Mouse (Mus musculus): ENCODE results near the gene Lef1.
A peak's percentile ranks its signal among the peaks of the same experiment; 100 is the strongest.

Gene Lef1

DNA sequence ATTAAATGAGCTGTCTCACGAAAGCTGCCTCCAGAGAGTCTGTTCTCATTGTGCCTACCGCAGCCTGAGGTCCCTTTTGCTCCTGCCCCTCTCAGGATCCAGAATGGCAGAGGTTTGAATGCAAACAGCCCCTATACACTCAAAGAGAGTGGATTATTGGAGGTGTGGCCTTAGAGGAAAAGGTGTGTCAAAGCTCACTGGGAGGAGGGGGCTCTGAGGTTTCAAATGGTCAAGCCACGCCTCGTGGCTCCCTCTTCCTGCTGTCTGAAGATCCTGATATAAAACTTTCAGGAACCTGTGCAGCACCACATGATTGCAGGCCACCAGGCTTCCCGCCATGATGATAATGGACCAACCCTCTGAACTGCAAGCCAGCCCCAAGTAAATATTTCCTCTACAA lies 137.6 kb downstream of the Lef1 start:
- no peak for DNase-seq (ENCODE audit: low read depth, low spot score)

GRCm38 (mm10) chr3:131248444-131248843 lies 138.2 kb downstream of the Lef1 start:
- DNase-seq (ENCODE audit: low read depth, low spot score) = no peak

GRCm38 (mm10) chr3:131250283-131250682 lies 140.0 kb downstream of the Lef1 start:
- DNase-seq (ENCODE audit: low read depth, low spot score) = no peak

- no peak for DNase-seq (ENCODE audit: low read depth, low spot score)
These were observed 140.7 kb downstream of the Lef1 start for GRCm38 (mm10) chr3:131250978-131251377.

DNA sequence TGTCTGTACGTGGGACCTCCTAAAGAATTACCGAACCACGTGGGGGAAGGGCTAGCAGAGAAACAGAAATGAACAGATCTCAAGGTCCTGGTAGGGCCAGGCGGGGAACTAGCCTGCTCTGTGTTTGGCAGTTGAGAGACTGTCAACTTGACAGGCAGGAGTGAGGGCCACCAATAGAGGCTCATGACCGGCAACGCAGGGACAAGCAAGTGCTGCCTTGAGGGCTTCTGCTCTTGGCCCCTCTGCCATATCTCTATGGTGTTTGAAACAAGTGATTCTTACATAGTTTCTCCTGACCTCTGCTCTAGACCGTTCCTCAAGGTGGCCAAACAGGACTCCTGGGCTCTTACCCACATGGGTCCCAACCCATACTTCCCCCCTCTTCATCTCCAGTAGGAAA lies 141.3 kb downstream of the Lef1 start:
- no peak for DNase-seq (ENCODE audit: low read depth, low spot score)

GRCm38 (mm10) chr3:131254991-131255390 lies 144.7 kb downstream of the Lef1 start:
- no peak for DNase-seq (ENCODE audit: low read depth, low spot score)

- DNase-seq (ENCODE audit: low read depth, low spot score) = no peak
These were observed 145.2 kb downstream of the Lef1 start for GRCm38 (mm10) chr3:131255399-131255981.

DNA sequence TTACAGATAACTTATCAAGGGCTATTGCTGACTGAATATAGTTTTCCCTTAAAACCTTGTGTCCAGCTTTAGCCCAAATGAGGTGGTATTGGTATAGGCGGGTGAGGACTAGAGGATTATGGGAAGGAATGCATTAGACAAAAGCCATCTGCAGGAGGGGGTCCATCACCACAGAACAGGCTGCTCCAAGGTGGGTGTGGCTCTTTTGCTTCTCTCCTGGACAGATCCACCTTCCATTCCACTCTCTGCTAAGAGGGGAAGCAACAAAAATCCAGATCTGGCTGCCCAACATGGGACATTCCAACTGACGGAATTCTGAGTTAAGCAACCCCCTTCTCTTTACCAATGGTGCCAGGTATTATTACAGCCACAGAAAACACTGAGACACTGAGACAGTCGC lies 148.7 kb downstream of the Lef1 start:
- DNase-seq (ENCODE audit: low read depth, low spot score) = no peak

DNA sequence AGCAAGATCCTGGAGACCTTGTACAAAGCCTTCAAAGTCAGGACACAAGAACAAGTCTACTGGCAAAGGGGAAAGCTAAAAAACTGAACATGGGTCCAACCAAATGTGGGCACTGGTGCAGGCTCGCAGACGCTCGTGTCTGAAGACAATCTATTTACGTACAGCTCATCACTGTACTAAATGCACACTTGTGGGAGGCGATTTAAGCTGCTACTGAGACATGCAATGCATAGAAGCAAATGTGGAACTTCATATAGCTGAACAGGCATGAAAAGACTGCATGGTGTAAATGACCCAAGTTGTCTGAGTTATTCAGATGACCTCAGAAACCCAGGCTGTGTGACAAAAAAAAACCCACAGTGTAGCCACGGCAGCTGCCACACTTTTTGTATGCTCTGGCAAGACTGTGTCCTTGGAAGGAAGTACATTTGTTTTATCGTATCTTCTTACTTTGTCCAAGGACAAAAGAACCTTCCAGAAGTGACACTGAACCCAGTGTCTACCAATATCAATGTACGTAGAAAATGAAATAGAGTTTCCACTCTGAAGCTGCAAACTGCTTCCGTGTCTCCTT lies 149.2 kb downstream of the Lef1 start:
- no peak for DNase-seq (ENCODE audit: low read depth, low spot score)

DNA sequence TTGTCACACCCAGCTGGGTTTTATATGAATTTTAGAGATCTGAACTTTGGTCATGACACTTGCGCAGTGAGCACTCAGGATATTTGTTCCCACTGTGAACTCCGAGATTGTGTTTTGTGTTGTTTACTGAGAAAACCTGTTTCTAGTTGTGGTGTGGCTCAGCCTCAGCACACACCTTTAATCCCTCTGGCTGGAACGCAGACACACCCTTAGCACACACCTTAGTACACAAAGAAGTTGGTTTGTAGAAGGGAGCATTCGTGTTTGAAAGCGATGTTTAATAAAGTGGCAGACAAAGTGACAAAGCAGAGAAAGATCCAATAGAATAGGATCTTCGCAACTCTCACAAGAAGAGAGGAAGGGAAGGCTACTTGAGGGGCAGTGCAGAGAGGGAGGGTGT lies 150.1 kb downstream of the Lef1 start:
- DNase-seq (ENCODE audit: low read depth, low spot score) = no peak

DNA sequence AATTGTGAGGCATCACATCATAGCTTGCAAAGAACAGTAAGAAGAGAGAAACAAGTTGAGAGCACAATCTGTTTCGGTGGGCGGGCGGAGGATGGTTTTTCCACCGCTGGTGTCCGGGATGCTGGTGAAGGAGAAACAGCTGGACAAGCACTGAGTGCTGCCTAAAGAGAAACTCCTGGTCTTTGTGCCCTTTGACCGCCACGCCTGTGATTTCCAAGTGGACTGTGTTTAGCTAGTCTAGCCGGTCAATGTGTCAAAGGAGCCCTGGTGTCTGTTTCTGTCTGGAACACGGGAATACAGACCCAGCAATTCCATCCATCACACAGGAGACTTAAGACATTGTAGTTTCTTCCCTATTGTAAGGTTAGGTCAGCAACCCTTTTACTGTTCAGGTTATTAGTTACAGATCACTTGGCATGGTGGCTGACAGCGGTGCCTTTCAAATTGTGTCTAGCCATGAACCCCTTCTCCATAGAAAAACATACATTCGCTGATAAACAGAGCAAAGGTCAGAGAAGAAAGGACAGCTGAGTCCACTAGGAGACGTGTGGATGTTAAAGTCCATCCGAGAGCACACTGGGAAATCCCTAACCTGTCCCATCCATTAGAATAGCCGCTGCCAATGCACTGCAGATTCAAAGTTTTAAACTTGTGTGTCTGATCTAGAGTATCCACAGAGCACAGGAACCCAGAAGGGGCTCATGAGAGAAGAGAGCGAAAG lies 153.7 kb downstream of the Lef1 start:
- no peak for DNase-seq (ENCODE audit: low read depth, low spot score)

DNA sequence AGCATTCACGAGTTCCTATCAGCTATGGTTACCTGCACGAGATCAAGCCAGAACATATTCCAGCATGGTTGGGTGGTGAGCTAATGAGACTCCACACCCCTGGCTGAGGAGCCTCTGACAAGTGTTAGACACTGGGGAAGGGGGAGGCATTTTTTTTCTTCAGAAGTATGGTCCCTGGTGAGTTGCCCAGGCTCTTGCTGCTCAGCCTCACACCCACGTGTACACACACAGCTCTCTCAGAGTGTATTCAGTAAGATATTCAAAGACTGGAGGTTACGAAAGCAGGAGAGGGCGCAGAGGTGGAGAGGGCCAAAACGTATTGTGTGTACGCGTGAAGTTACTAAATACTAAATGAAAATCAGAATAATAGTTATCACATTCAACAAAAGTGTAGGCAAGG lies 155.2 kb downstream of the Lef1 start:
- no peak for DNase-seq (ENCODE audit: low read depth, low spot score)

DNA sequence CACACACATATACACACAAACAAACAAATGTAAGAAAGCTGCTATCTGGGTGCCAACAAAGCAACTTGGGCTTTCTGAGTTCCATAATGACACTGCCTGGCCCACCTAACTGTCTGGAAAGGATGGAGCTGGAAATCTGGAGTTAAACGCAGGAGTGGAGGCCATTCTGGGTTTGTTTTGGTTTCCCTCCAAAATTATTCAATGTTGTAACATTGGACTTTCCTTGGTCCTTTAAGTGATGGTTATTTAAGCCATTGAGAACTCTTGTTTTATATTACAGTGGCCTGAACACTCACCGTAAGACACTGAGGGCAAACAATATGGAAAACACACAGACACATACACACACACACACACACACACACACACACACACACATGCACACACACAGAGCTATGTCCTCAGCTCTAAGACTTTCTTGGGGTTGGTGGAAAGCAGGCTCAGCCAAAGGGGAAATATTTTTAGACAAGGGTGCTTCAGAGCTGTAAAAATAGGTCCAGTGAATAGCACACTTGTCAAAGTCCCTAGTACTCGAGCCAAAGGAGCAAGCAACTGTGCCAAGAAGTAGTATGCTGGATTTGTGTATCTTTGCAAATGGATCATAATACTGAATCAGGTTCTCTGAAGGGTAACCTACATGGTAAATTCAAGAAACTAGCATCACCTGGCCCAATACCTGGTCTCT lies 156.2 kb downstream of the Lef1 start:
- DNase-seq (ENCODE audit: low read depth, low spot score) = no peak

- DNase-seq (ENCODE audit: low read depth, low spot score) = no peak
These were observed 160.1 kb downstream of the Lef1 start for GRCm38 (mm10) chr3:131270381-131270780.

DNA sequence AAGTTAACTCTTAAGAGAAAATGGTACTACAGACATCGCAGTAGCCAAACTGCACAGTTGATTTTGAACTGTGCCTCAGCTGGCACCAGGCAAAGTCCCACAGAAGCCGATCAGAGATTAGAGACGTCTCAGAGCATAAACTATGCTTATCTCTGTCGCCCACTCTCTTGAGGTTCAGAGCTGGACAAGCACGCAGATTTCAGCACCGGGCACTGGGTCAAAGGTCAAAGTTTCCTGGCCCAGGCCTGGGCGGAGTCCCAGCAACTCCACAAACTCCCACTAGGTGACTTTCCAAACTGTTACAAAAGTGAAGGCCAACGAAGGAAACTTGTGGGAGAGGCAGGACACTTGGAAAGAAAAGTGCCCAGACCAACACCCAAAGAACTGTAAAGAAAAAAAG lies 160.9 kb downstream of the Lef1 start:
- DNase-seq (ENCODE audit: low read depth, low spot score) = peak; percentile 36

DNA sequence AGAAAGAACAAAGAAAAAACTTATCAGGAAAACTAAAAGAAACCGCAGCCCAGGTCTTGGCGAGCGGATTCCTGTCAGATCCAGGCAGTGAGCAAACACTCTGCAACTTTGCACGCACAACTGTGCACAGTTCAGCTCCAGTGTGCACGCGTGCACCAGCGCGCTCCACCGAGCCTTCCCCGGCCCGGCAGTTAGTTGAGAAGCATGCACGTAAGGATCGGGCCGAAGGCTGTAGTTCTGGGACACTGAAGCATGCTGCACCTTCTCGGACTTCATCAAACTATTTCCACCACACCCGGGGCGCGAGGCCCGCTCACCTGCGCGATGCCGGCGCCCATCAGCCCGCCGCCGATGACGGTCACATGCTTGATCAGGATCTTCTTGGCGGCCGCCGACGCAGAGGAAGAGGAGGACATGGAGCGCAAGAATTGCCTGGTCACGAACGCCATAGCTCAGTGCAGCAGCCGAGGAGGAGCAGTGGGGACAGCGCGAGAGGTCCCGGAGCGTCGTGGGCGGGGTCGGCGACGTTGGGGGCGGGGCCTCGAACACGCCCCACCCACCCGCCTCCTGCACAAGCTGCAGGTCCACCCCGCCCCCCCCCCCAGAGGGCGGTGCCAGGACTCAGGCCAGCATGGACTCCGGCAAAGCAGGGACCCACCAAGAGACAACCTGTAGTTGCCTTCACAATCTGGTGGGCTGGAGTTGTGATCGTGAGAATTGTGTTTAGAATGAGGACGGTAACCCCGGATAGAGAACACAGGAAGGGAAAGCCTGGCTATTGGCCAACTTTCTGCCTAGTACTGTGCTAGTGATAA lies 161.5 kb downstream of the Lef1 start, which contains the start of gene Hadh:
Gene Hadh, minus strand, starts transcription at position 543 of the 815 bp plus-strand sequence.
- DNase-seq (ENCODE audit: low read depth, low spot score) = peak; percentile 84

- DNase-seq (ENCODE audit: low read depth, low spot score) = no peak
These were observed 162.3 kb downstream of the Lef1 start for GRCm38 (mm10) chr3:131272374-131273100.

Measured in embryo, embryonic 11.5 days (tissue).